Mouse (Mus musculus) lung, postnatal 4 days (tissue): ENCODE measurements at regions not wholly inside any gene's neighbourhood (a gene's known extent, or its start where the extent isn't known, plus 50 kb on each side); places are given as distances from the start of the nearest gene placed in this dataset.

ENCODE experiments used
- DNase-seq, 2 experiments: peaks; one replicate each; pipeline ENCODE4 v3.0.0; 2021

DNA sequence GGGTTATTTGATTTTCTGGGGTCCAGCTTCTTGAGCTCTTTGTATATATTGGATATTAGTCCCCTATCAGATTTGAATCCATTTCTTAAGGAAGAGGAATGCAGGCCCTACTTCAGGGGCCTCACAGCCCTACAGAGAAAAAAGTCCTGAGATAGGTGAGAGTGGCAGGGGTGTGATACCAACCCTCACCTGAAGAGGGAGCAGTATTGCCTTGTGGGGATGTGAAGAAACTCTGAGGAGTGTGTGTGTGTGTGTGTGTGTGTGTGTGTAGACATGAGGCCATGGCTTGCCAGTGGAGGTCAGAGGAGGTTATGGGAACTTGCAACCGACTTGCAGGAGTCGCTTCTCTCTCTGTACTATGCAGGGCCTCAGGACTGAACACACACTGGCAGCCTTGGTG lies 141.2 kb downstream of the Tex29 start:
- DNase-seq = peak in 1 of 2 experiments; percentile 18

DNA sequence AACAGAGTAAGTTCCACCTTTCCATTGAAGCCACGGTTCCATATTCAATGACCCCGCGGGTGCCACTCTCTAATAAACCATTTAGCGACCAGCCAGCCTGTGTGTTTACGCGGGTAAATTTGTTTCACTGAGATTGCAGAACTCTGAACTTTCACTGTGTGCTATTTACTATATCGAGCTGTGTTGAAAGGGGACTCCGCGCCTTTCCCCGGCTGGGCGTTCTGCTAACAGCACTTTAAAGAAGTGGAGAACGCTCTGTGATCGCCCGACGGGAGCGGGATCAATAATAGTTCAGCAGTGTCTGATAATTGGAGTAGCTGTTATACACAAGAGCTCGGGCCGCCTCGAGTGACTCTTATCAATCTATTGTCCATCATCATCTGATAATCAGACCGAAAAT lies 149.8 kb downstream of the Tex29 start:
- DNase-seq = no peak

- DNase-seq = peak; percentile 44 to 76
Measured at GRCm38 (mm10) chr8:11999736-12000458, 159.6 kb downstream of the Tex29 start.

DNA sequence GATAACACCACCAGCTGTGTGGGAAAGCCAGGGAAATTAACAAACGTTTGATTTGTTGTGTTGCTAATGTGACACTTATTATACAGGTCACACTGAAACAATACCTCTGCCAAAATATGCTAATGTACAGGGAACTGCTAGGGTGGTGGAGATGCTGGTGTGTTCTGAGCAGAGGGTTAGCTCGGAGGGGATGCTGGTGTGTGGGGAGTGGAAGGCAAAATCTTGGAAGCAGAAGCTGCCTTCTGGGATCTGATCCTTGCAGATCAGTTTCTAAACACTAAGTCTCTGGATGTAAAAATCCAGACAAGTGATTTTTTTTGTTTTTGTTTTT lies 160.2 kb downstream of the Tex29 start:
- DNase-seq = no peak

DNA sequence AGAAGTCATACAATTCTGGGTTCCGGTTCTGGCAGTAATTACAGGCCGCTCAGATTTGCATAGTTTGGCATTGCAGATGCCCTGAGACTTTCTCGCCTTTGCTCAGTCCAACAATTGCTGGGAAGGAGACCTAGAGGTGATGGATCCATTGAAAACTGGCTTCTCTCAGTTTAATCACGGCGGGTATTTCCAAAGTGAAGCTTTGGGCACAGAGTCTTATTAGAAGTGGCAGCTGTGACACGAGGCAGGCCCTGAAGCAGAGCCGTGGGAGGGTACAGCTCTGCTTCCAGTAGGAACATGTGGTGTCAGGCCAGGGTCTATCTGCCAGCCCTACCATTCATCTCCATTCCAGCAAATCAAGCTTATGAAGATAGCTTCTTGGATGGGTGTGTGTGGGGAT lies 164.0 kb downstream of the Tex29 start:
- no peak for DNase-seq

- DNase-seq = no peak
Measured at GRCm38 (mm10) chr8:12012769-12013168, 172.5 kb downstream of the Tex29 start.

DNA sequence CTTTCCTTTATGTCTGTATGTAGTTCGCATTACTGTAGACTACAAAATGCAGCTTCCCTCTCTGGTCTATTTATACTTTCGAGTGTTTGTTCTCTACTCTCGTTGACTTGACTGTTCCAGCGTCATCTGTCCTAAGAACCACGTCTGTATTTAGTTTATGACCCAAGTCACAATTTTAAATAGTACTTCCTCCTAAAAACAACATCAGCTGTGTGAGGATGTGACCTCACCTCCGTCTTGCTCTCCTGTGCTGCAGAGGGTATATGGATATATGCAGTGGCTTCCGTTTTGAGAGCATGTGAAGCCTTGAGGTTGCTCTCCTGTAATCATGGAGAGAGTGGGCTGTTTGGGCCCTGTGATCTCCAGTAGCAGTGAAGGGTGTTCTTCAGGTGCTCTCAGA lies 177.5 kb downstream of the Tex29 start:
- DNase-seq = no peak

GRCm38 (mm10) chr8:12019272-12019671 lies 179.0 kb downstream of the Tex29 start:
- no peak for DNase-seq

DNA sequence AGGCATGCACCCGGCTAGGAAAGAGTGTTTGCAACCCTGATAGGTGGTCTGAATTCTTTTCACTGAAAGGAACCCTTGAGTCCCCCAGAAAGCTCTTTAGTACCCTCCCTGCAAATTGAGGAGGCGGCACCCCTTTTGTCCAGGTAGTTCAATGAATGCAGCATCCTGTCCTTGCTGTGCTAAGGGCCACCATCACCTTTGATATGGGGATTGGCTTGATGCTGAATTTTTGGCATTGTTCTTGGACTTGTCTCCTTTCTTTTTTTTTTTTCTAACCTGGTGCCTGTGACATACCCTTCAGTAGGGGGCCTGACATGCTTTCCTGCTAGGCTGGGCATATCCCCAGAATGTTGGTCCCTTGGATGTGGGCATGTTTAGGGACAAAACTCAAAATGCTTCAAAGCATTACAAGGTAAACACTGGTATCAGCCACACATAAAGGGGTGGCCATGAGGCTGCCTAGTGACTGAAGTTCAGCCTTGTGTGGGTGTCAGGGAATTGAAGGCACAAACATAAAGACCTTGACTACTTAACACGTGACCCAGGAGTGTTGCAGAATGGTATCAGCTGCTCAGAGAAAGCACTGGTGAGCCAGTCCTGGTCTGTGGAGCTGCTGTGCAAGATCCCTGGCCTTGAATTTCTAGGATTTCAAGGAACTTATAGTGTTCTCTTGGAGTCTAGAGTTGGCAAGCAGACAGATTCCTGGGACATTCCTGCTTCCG lies 183.6 kb downstream of the Tex29 start:
- no peak for DNase-seq

DNA sequence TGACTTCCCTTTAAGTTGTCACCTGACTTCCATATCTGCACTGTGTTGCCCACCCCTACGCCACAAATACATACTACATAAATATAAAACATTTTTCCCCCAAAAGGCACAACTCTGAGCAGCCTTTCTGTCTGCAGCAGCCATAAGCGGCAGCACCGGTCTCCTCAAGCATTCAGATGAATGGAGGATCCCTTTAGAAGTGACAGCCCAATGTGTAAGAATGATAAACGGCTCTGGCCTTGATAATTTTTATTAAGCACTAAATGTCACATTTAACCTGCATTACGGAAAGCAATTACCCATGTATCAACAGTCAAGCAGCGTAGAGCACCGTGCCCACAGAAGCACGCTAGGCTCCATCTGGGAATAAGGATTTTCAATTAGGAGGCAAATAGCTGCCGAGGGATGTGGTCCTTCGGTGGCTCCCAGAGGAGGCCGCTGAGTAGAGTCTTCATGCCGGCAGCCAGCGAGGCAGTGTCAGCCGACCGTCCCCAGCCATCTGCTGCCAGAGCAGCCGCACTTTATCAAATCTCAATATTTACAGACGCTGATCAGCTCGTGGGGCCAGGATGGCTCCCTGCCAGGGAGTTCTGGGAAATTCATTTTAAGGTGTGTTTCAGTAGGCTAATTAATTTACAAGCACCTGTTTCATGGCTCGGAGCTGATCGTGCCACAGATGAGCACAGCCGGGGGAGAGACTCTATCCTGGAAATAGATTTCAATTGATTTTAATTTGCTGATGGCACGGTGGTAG lies 190.3 kb downstream of the Tex29 start:
- DNase-seq = no peak

- DNase-seq = peak; percentile 16 to 36
Measured at GRCm38 (mm10) chr8:12031796-12032195, 191.5 kb downstream of the Tex29 start.

GRCm38 (mm10) chr8:12032386-12032785 lies 192.1 kb downstream of the Tex29 start:
- no peak for DNase-seq

DNA sequence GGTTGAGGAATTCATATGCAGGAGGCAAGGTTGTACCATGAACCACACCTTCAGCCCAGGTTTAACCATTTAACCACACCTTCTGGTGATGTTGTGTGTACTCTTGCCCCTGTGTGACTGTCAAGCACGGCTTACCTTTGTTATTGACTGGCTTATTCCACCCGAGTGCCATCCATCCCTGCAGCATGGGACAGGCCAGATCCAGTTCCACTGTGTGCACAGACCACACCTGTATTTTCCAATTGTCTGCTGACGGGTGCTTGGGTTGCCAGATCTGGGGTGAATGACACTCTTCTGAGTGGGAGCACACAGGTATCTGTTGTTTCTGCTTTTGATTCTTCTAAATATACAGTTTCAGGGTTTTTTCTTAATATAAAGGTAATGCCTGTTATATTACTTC lies 196.1 kb downstream of the Tex29 start:
- no peak for DNase-seq

- DNase-seq = no peak
Measured at GRCm38 (mm10) chr8:12040924-12041323, 200.7 kb downstream of the Tex29 start.

GRCm38 (mm10) chr8:12041662-12042061 lies 201.4 kb downstream of the Tex29 start:
- peak; percentile 36 to 59 for DNase-seq

DNA sequence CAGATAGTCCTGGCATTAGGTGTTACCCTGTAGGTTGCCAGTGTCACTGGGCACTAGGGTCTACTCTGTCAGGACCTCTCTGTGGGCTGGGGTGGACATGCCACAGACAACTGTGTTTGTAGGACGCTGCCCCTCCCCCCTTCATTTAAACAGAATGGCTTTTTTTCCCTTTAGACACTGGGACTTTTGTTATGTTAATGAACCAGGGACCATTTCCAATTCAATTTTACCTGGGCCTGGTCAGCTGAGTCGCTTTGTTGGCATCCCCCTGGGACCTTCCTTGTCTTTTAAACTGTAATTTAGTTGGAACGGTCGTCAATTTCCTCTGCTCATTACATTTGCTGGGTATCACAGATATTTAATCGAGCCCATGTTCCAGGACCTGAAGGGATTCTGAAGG lies 210.6 kb downstream of the Tex29 start:
- no peak for DNase-seq

GRCm38 (mm10) chr8:12051357-12051756 lies 211.1 kb downstream of the Tex29 start:
- DNase-seq = no peak

- no peak for DNase-seq
Measured at GRCm38 (mm10) chr8:12055931-12056330, 215.7 kb downstream of the Tex29 start.

DNA sequence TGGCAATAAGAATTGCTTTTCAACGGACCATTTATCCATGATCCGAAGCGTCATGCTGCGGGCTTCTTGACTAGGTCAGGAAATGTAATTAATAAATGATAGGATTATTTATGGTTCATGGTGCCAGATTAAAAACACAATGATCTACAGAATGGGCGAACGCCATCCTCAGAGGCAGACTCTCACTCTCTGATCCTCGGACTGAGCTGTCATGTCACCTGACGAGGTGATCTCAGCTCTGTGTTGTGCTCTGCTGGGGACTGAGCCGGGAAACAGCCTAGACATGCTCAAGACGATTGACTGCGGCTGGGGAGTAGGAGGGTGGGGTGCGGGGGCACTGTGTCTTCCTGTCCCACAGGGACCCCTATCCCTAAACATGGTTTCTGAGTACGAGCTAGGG lies 217.4 kb upstream of the A230072I06Rik start:
- DNase-seq = no peak

GRCm38 (mm10) chr8:12062710-12063109 lies 215.9 kb upstream of the A230072I06Rik start:
- no peak for DNase-seq

- no peak for DNase-seq
Measured at GRCm38 (mm10) chr8:12064664-12065063, 214.0 kb upstream of the A230072I06Rik start.

GRCm38 (mm10) chr8:12066454-12066853 lies 212.2 kb upstream of the A230072I06Rik start:
- no peak for DNase-seq

DNA sequence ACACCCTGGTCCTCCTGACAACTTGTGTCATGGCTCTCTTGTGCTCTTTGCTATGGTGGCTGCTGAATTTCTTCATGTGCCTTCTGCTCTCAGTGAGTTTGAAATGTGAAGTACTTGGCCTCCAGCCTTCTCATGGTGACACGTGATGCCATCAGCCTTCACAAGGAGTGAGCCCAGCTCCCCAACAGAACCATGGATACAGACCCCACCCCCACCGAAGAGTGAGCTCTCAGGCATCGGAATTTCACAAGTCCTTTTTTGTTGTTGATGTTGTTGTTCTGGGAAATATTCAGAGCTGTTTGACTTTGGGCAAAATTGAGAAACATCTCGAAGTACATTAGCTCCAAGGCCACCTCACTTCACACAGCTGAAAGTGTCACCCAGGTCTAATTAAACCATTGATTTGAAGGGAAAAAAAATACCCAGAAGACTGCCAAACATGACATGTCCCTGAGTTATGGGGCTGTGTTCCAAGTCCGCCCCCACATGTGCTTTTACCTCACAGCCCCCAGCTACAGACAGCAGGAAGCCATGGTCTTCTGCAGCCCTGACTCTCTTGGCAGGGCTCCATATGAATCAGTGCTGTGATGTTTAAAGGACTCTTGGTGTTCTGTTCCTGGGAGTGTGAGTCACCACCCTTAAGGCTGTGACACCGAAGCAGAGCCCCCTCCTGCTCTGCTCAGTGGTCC lies 205.2 kb upstream of the A230072I06Rik start:
- peak; percentile 50 to 63 for DNase-seq
